Mouse (Mus musculus) spleen, adult 12 weeks (tissue): ENCODE measurements around the gene Gtpbp1.

Experiments used
- DNase-seq: peaks from one replicate; pipeline ENCODE4 v3.0.0; 2022; ENCODE audit warnings: low spot score

Gtpbp1 gene

DNA sequence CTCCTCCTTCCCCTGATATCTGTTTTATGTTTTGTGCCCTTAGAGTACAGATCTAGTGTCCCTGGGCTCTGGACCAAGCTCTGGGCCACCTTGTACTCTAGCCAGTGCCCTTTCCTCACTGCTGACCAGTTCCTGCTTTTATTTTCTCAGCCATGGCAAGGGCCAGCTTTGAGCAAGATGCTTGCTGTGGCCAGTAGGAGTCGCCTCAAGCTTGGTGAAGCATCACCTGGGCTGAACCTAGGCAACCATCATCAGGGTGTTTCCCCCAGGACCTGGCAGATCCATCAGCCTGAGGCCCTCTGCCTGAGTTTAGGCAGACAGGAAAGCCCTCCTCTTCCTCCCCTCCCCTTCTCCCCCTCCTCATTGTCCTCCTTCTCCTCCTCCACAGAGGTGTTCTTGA is 32.8 kb downstream of the Gtpbp1 start:
- no peak for DNase-seq

DNA sequence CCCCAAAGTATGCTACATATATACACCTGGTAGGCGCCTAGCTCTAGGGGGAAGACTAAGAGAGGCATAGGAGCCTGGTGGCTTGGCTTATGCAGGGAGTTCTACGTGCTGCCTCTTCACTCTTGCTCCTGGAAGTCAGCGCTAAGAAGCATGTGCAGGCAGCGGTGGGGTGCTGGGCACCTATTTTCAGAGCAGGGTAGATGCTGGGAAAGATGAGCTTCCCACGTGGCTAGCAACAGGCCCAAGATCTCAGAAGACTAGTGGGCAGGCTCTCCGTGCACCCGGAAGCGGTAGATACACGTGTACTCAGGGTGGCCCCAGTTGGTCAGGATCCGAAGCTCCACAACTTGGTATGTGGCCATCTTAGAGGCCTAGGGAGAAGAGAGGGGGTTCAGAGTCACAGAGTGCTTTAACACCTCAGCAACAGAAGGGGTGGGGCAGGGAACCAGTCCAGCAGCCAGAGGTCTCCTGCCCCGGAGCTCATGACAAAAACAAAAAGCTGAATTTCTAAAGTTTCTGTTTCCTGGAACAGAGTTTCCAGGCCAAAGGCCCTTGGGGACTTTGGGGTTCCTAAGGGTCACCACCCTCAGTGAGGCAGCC is 34.6 kb downstream of the Gtpbp1 start:
- no peak for DNase-seq

DNA sequence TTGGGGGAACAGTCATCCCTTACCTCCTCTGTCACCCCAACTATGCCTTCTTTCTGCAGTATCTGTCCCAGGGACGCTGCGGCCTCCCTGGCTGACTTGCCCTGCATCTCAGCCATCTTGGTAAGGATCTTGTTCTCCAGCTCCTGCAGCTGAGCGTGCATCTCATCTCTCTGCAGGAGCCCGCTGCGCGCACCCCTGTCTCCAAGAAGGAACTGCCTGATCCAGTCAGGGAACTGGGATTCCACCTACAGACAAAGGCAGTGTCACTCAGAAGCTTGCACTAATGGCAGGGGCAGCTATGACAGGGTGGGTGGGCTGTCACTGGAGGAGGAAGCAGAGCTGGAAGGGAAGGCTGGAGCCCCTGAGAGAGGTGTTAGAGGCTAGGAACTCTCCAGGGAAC is 37.2 kb downstream of the Gtpbp1 start:
- no peak for DNase-seq

DNA sequence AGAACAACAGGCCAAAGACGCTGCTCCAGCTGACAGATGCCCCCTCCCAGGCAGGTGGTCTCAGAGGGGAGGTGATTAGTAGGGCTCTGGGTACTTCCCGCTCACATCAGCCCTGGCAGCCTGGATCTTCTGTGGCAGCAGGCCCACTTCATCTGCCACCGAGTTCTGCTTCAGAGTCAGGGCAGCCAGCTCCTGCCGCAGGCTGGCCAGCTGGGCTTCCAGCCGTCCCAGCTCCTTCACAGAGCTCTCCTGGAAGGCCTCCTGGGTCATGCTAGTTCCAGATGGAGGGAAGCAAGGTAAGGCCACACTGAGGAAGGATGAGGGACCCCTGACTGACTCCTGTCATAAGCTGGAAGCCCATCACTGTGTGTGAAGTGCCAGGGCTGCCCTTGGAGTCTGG is 37.7 kb downstream of the Gtpbp1 start:
- no peak for DNase-seq

DNA sequence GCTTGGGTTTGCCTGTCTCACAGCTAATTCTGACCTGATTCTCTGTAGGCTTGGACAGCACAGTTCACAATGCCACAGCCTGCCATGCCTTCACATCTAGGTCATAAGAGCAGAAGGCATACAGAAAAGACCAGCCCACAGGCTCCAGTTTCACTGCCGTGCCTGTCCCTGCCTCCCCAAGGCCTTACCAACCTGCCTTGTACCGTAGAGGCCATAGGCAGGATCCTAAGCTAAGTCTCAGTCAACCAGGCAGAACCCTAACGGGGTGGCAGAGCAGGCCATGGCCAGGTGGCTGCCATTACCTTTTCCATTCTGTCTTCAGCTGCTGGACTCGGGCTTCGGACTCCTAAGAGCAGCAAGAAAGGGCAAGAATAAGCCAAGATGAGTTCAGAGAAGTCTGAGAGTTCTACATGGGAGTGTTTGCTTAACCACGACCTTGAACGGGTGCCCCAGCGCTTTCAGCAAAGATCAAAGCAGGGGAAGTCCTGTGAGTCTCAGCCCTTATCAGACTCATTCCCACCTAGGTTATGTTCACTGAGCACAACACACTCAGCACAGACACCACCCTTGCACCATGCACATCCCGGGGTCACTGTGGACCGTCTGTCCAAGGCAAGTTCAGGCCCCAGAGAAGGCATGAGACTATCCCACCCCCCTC is 38.2 kb downstream of the Gtpbp1 start:
- no peak for DNase-seq

DNA sequence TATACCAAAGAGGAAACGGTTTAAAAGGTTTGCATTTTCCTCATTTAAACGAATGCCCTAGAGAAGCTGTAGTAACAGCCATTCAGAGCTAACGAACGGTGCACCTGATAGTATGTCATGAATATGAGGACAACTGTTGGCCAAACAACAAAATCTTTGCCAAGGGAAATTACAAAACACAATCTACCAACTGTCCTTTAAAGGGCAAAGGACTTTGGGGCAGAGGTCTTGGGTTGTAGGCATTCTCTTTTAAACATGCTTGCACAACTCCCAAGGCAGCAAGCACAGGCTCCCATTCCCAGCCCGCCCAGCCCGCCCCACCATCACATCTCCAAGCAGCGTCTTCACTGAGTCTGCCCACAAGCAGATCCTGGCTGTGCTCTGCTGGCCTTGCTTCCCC is 40.9 kb downstream of the Gtpbp1 start:
- no peak for DNase-seq

DNA sequence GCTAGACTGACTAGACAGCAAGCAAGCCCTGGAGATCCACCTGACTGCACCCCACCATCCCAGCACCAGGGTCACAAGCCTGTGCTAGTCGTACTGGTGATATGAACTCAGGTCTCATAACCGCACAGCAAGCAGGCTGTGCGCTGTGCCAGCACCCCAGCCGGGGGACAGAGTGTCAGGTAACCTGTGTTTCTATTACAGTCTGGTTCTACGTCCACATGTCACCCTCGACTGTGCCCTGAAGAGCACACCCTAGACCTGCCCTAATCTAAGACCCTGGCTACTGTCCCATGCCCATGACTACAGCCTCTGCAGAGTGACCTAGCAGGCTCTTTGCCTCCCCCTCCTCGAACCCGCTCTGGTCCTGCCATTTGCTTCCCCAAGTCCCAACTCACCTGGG is 42.5 kb downstream of the Gtpbp1 start:
- DNase-seq, result no peak

DNA sequence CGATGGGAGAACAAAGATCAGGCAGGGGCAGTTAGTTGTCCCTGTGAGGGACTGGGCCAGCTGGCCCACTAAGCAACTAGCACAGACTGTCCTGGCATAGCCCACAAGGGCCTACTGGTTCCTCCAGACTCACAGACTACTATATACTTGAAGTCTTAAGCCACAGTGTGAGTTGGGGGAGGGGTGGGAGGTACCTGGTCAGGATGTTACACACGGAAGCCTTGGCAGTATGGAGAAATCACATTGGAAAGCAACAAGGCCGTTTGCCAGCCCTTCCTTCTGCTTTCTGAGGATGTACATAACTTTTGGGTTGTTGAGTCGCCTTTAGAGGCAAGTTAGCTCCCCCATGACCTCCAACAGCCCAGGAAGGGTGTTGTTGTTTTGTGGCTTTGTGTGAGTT is 43.0 kb downstream of the Gtpbp1 start:
- no peak for DNase-seq

DNA sequence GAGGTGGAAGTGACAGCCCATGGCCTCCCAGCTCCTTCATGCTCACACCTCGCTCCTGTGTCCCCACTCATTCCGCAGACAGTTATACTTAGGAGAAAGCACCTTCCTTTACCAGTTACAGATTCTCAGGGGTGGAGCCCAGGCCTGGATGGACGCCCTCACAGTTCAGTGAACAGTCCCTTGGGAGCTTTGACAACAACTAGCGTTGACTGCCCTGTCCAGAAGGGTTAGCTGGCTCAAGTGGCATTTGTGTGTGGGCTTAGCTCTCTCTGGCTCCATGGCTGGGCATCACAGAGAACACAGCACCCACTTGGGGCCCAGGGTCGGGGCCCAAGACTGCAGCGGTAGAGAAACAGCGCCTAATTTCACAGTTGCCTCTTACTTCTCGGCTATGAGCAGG is 43.7 kb downstream of the Gtpbp1 start:
- no peak for DNase-seq

DNA sequence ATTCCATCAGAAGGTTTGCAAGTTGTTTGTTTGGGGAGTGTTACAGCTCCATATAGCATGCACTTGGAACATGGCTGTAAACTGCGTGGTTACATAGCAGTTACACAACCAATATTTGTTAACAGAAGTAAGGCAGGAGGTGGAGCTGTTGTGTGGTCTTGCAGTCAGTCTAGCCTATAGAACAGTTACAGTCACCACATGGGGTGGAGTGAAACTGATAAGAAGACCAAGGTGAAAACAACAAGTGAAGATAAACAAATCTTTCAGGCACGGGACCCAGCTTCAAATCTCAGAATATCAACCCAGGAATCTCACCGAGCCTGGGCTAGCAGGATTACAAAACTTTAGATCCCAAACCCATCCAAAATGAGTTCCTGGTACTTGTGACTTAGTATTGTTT is 50.1 kb downstream of the Gtpbp1 start:
- DNase-seq, result no peak

DNA sequence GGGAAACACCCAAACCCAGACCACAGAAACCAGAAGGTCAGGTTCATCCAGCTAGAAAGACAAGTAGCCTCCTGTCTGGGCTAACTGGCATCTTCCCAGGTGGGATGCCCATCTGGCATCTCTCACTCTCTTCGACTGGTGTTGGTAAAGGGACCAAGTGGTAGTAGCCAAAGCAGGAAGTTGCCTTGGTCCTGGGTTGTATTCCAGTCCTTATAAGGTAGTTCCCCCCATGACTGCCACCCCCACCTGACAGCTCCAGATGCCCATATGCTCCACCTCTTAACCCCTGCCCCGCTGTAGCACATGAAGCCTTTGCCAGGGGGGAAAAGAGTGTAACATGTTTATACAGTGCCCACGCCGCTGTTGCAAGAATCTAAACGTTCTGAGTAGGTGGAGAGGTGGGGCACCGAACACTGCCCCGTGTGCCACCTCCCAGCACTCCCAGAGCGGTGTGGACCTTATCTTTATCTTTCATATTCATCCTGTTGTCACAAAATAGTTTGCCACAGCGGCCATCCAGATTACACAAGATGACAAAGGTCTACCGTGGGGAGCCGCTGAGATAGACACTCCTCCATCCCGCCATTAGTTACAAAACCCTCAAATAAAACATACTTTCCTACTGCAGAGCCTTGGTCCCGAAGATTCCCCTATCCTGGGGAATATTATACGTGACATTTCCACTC is 50.7 kb downstream of the Gtpbp1 start:
- peak; percentile 38 for DNase-seq

DNA sequence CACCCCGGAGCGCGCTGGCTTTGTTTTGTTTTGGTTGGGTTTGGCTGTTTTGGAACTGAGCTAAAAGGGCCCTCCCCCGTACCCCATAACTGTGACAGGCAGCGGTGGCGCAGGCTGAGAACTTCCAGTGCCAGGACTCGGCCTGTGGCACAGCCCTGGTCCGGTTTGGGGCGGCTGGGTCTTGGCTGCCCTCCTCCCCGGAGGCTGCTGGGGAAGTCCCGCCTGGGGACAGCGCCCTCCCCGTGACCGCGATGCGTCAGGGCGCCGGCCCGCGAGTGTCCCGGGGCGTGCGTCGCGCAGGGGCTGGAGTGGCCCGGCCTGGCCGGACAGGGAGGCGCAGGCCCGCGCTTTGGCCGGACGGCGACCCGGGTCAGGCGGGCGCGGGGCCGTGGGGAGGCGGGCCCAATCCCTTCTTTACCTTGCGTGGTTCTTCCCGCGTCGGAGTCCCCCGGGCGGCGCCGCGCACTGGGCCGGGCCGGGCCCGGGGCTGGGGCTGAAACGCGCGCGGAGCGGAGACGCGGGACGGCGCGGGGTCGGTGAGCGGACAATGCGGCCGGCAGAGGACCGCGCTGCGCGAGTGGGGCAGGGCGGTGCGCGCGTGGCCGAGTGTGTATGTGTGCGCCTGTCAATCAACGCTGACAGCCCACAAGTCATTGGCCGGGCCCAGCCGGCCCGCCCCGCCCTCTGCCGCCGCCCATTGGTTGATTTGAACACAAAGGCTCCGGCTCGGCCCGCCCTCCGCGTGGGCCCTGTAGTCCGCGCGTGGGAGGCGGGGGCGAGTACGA is 51.5 kb downstream of the Gtpbp1 start, which contains the start of gene Sun2:
TSS of gene Sun2 (minus strand) at position 616 of the 785 bp plus-strand sequence.
- peak; percentile 83 for DNase-seq

DNA sequence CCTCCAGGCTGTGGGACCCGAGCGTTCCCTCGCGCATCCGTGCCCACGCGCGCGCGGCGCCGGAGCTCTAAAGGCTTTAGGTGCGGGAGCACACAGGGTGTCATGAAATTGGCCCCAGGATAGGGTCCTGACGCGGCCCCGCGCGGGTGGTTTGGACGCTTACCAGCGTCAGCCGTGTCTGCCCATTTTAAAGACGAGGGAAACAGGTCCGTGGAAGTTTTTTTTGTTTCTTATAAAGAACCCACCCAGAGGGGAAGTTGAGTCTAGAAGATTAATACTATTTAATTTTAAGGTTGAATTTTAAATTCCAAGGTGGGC is 52.0 kb downstream of the Gtpbp1 start:
- DNase-seq, result no peak

DNA sequence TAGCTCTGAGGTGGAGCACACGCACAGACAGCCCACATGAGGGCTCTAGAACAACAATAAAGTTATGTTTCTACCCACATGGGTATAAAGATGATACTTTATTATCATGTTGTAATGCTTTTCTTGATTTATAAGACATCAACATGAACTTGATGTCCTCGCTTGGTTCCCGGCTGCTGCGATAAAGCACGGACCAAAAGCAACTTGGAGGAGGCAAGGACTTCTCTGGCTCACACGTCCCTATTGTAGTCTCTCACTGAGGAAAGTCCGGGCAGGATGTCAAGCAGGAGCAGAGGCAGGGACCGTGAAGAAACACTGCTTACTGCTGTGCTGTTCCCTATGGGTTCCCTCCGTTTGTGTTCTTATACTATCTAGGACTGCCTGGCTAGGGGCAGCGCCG is 53.4 kb downstream of the Gtpbp1 start:
- DNase-seq, result no peak

DNA sequence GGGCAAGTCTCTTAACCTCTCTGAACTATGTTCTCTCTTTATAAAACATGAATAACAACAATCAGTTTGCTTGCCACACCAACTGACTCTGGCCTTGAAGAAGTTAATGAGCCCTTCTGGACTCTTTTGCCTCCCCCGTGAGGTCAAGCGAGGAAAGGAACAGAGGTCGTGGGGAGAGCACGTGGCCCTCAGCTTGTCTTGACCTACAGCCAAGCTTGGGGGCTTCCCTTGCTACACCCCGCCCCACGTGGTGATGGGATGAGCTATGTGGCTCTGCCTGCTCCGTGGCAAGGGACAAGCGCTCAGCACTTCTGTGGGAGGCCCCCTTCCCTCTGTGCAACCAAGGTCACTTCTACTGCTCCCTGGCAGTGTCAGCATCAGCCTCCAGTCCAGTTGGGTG is 54.1 kb downstream of the Gtpbp1 start:
- DNase-seq, result no peak

DNA sequence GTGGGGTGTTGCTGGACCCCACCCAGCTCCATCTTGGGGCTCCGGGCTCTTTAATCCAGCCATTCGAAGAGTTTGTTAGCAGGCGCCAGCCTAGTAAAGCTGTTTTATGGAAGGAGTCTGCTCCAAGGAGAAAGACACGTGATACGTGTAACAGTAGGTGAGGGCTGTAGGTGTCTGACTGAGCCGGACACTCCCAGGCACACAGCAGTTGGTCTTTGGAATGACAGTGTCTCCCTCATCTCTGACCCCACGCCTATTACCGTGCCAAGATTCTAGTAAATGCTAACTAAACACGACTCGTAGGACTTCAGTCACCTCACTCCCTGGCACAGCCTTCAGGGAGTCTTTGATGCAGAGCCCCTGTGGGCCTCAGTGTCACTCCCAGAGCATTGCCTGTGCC is 54.7 kb downstream of the Gtpbp1 start:
- DNase-seq, result no peak

DNA sequence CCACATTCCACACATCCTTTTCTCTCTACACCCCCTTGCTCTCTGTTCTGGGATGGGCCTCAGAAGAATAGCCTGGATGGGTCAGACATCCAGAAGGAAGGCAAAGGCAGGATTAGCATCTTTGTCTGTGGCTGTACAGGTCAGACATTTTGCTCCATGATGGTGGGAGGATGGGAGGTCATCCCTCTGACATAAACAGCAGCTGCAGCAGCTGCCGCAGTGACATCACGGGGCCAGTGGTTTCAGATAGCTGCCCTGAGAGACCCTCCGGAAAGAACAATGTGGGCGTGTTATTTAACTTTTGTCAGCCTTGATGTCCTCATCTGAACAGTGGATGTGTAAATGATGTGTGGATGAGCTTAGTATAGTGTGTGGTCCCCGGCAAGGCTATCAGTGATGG is 55.2 kb downstream of the Gtpbp1 start:
- DNase-seq, result no peak

DNA sequence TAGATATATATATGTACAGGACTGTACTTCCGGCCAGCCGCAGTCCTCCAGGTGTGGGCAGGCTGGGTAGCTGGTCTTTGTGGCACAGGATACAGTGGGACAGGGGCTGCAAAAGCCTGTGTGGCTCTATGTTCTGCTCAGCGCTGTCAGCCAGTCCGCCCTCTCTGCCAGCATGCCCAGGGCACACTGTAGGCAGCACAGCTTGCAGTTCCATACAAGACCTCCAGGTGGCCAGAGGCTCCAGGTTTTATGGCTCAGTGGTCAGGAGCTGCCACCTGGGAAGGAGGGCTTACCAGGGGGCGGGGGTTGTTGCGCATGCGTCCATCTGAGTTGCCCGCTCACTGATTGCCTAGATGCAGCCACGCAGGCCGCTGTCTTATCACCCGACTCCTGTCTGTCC is 57.4 kb downstream of the Gtpbp1 start:
- no peak for DNase-seq

DNA sequence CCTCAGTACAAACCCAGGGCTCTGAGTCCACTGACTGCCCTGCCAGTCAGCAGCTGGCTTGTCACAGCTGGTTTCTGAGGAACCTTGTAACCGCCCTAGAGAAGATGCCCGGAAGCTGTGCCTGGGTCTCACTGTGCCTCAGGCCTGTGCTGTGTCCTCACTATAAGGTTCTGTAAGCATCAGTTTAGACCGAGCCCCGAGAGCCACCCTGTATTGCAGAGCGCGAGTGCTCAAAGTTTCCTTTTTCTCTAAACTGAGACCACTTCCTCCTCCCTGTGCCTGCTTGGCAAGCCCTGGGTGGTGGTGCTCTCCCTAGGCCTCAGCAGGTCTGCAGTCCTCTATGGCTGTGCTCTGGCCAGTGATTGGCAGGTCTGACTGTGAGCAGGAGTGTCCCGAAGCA is 58.5 kb downstream of the Gtpbp1 start:
- no peak for DNase-seq

DNA sequence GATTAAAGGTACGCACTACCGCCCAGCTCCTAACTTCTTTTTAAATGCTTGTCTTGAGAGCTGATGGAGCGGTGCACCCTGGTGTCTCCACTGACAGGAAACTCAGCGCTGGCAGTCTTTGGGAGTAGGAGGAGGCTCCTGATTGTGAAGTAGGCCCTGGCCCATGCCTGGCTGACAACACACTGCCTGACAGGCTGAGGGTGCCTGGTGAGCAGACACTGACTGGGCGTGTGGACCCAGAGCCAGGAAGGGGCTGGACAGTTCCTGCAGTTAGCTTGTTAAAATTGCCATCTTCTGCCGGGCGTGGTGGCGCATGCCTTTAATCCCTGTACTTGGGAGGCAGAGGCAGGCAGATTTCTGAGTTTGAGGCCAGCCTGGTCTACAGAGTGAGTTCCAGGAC is 59.6 kb downstream of the Gtpbp1 start:
- no peak for DNase-seq

DNA sequence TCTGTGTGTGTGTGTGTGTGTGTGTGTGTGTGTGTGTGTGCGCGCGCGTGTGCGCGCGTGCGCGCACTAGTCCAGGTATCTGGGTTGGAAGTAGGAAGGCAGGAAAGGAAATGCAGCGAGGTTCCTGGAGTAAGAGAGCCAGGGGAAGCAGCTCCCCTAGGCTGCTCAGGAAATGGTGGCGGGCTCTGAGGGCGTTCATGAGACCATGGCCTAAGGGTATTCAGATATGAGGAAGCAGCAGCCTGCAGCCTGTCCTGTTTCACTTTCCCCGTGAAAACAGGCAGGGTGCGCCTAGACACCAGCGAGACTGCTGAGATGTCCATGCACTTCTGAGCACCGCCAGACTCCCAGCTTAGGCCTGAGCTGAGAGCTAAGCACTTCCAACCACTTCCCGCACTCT is 61.1 kb downstream of the Gtpbp1 start:
- DNase-seq, result no peak

DNA sequence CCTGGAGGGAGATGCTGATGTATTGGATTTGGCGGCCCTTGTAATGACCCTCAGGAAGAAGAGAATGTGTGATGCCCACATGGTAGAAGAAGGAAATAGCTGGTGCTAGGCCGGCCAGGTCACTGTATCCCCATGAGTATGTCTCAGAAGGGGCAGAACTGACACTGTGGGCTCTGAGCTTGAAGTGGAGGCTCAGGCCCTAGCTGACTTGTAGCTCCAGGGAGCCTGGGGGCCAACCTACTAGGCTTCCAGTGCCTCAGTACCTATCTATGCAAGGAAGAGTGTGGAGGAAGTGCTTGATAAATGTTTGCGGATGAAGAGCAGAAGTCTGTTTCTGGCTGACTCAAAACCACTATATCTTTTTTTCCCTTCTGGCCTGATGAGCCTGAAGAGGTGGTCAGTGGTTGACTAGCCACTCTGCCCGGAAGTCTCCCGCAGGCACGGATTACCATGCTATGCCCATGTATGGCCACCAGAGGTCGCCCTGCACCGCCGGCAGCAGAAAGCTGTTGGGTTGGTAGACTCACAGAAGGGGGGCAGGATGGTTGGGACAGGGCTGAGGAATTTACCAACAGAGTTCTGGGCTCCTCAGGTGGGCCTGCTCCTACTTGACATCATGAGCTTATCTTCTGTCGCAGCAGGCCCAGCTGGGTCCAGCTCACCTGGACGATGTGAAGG is 62.2 kb downstream of the Gtpbp1 start:
- DNase-seq, result peak; percentile 57

DNA sequence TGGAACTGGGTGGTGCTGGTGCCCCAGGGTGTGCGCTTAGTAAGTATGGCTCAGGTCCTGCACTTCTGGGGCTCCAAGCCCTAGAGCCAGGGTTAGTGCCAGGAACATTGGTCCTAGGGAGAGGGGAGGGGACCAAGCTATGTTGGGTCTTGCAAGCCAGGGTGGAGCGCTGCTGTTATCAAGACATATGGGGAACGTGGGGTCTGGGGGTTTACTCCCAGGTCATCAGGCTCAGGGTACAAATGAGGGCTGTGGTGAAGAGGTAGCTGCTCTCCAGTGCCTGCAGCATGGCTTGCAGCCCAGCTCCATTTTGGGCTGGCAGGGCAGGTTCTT is 62.7 kb downstream of the Gtpbp1 start:
- no peak for DNase-seq
